Mouse (Mus musculus): Measurements from ENCODE around the gene E130208F15Rik.

E130208F15Rik gene

GRCm38 (mm10) chr7:30333436-30333835 lies 11.9 kb downstream of the E130208F15Rik start:
- no peak for DNase-seq (ENCODE audit: low read depth, low spot score)

GRCm38 (mm10) chr7:30334563-30334962 lies 13.0 kb downstream of the E130208F15Rik start:
- no peak for DNase-seq (ENCODE audit: low read depth, low spot score)

GRCm38 (mm10) chr7:30335688-30336087 lies 14.1 kb downstream of the E130208F15Rik start:
- no peak for DNase-seq (ENCODE audit: low read depth, low spot score)

DNA sequence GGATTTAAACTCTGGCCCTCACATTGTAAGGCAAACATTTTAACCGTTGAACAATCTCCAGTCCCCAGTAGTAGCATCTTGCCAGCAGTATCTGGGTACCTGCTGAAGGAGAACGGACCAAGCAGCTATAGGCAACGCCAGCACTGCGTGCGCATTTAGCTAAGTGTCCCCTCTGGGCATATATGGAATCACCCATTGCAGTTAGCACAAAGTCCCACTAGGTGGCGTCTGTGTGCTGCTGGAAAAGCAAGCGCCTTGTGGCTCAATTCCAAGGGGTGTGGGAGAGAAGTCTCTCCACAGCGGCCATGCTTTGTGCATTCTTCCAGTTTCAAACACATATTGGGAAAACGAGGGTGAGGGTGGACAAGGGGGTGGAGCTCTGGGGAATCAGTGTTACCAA lies 14.8 kb downstream of the E130208F15Rik start:
- DNase-seq (ENCODE audit: low read depth, low spot score): peak; percentile 90

- DNase-seq (ENCODE audit: low read depth, low spot score): no peak
These were observed 18.0 kb downstream of the E130208F15Rik start for GRCm38 (mm10) chr7:30339432-30340109.

DNA sequence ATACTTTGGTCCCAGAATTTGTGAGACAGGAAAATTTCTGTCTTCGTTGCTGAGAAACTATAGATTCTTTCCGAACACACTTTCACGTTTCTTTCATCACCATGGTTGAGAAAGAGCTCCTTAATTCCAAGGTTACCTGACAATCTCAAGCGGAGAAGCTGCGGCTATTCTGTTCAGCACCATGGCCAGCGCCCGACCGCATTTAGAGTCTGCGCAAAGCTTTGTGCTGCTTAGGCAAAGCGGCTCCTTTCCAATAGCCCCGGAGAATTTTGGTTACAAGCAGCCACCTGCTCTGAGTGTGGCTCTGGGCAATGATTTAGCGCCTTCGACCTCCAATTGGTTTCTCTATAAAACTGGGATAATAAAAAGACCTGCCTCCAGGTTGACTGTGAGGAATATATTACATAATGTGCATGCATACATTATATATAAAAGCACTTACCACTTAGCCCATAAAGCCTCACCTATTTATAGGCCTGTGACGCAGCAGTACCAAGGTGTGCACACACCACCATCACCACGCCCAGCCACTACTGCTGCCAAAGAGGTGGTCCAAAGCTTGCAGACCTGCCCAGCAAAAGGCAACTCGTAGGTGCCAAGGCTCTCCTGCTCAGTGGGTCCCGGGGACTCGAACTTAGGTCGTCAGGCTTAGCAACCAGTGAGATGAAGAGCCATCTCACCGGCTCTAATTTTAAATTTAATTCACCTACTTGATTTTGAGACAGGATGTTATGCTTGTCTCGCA lies 25.3 kb downstream of the E130208F15Rik start:
- peak; percentile 81 for DNase-seq (ENCODE audit: low read depth, low spot score)

GRCm38 (mm10) chr7:30347828-30348227 lies 26.3 kb downstream of the E130208F15Rik start:
- peak; percentile 71 for DNase-seq (ENCODE audit: low read depth, low spot score)

- DNase-seq (ENCODE audit: low read depth, low spot score): peak; percentile 73
These were observed 31.8 kb downstream of the E130208F15Rik start for GRCm38 (mm10) chr7:30353279-30353822.

DNA sequence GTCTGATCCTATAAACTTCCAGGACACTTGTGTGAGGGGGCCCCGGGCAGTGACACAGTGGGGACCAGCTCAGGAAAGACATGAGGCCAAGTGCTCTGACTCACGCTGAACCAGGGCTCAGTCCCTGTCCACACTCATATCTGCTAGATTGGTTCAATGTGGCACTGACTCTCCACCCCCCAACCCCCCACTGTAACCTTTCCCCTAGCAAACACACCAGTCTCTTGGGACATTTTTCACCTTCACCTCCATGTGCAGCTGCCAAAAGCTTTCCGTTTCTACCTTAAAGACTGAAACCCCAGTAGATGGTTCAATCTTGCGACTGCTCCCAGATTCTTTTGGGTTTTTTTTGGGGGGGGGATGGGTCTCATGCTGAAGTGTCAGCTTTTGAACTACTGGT lies 32.5 kb downstream of the E130208F15Rik start:
- no peak for DNase-seq (ENCODE audit: low read depth, low spot score)

- DNase-seq (ENCODE audit: low read depth, low spot score): no peak
These were observed 37.0 kb downstream of the E130208F15Rik start for GRCm38 (mm10) chr7:30358378-30359186.

DNA sequence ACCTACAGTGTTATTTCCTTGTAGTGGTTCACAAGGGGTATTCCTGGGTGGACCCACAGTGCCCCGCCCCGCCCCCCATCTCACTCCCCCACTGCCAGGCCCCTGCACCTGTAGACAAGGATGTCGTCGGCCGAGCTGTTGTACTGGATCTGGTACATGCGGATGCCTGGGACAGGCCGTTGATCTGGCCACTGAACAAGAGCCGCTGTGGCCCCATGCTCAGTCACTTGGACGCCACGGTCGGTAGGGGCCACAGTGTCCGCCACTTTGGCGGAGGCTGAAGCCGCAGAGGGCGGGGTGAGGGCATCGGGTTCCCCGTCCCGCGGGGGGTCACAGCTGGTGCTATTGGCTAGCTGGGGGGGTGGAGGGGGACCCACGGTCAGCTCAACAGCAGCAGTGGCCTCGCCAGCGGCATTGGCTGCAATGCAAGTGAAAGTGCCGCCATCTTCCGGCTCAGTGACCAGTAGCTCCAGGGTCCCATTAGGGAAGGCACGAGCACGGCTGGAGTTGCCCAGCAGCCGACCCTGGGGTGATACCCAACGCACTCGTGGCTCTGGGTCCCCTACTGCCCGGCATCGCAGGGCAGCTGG lies 37.8 kb downstream of the E130208F15Rik start:
- DNase-seq (ENCODE audit: low read depth, low spot score): no peak

- no peak for DNase-seq (ENCODE audit: low read depth, low spot score)
These were observed 38.5 kb downstream of the E130208F15Rik start for GRCm38 (mm10) chr7:30360028-30360427.

- DNase-seq (ENCODE audit: low read depth, low spot score): peak; percentile 73
These were observed 41.3 kb downstream of the E130208F15Rik start, which contains the start of gene Lrfn3 for GRCm38 (mm10) chr7:30362652-30363343. TSS of gene Lrfn3 (minus strand) at chr7:30362772.

DNA sequence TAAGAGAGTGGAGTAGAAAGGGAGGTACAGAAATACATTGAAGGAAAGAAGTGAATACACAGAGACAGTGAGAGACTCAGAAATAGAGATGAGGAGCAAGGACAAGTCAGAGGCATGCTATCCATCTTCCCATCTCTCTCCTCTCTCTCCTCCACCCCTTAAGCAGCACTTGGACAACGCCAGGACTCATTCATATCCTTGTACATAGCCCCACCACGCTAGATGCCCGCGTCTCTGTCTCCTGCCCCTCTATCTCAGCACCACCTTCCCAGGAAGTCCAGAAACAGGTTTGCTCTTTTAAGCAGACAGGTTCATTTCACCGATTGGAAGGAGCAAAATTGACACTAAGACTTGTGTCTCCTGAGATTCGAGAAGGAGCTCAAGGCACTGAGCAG lies 41.8 kb downstream of the E130208F15Rik start:
- DNase-seq (ENCODE audit: low read depth, low spot score): no peak

GRCm38 (mm10) chr7:30367466-30367865 lies 45.9 kb downstream of the E130208F15Rik start:
- DNase-seq (ENCODE audit: low read depth, low spot score): no peak
